Mouse (Mus musculus): ENCODE measurements around the gene Polr2a.

Gene Polr2a

DNA sequence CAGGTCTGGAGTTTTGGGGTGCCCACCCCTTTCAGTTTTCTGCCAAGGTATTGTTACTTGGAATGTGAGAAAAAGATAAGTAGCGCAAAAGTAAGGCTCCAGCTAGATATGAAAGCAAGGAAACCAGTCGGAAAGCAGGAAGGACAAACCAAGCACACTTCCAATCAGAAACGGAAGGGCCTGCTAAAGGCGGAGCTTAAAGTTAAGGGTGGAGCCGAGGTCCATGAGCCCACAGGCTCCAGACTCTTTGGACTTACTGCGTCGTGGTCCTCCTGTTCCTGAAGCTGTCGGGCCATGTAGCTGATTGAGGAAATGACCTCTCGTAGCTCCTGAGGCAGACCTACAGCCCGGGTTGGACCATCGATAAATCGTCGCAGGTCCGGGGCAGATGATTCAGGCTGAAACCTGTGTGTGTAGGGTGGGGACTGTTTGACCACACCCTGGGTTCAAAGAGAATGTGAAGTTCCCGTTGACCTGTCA is 26.4 kb upstream of the Polr2a start:
- no peak for ATAC-seq (ENCODE audit: low TSS enrichment)

- no peak for ATAC-seq (ENCODE audit: low TSS enrichment)
Observed at GRCm38 (mm10) chr11:69781828-69782227, 23.4 kb upstream of the Polr2a start.

DNA sequence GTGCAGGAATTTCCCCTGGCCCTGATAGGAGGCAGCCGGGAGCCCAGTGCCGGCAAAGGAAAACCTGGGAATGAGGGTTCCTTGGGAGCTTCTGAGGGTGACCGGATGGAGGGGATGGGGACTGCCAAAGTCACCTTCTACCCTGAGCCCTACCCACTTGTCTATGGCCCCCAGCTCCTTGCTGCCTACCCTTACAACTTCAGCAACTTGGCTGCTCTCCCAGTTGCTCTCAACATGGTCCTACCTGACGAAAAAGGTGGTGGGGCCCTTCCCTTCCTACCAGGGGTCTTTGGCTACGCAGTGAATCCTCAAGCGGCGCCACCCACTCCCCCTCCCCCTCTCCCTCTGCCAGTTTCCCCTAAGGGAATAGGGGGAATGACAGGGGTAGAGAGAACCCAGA is 20.5 kb upstream of the Polr2a start:
- ATAC-seq (ENCODE audit: low TSS enrichment), result no peak

- no peak for ATAC-seq (ENCODE audit: low TSS enrichment)
Observed at GRCm38 (mm10) chr11:69778258-69778982, 20.0 kb upstream of the Polr2a start.

- peak; percentile 22; the same call in 1 of the 2 replicates for ATAC-seq (ENCODE audit: low TSS enrichment)
Observed at GRCm38 (mm10) chr11:69777504-69778257, 19.2 kb upstream of the Polr2a start.

DNA sequence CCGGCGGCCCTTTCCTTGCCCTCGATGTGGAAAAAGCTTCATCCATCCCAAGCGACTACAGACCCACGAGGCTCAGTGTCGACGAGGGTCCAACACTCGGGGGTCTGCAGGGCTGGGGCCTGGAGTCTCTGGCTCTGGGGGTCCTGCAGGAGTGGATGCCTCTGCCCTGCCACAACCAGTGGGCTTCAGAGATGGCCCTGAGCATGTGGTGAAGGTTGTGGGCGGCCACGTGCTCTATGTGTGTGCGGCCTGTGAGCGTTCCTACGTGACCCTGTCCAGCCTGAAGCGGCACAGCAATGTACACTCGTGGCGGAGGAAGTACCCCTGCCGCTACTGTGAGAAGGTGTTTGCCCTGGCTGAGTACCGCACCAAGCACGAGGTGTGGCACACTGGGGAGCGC is 18.1 kb upstream of the Polr2a start:
- ATAC-seq (ENCODE audit: low TSS enrichment), result no peak

DNA sequence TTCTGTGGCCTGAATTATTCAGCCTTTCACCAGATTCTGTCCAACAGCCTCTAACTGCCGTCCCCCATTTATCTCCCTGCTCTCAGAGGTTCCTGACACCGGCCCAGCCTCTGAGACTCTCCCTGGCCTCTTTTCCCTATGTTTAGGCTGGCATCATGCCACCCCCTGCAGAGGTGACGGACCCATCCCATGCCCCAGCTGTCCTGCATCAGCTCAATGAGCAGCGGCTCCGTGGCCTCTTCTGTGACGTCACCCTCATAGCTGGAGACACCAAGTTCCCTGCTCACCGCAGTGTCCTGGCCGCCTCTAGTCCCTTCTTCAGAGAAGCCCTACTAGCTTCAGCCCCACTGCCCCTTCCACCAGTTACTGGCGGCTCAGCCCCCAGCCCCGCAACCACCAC is 17.3 kb upstream of the Polr2a start:
- no peak for ATAC-seq (ENCODE audit: low TSS enrichment)

GRCm38 (mm10) chr11:69774961-69775360 is 16.5 kb upstream of the Polr2a start:
- ATAC-seq (ENCODE audit: low TSS enrichment), result no peak

DNA sequence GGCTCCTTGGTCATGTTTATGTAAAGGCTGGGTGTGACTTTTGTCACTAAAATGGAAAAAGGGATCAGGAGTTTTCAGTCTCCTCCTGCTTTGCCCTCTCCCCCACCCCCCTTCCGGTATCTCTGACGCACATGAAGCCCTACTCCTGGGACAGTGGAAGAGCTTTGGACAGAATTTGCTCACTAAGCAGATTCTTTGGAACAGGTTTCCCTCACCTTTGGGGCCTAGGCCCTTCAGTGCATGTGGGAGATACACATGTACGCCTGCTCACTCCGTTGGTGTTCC is 9.1 kb upstream of the Polr2a start:
- ATAC-seq (ENCODE audit: low TSS enrichment), result 0 out of 2 replicates have a peak, but pooled peaks have one; percentile 10

- 0 out of 2 replicates have a peak, but pooled peaks have one; percentile 5 for ATAC-seq (ENCODE audit: low TSS enrichment)
Observed at GRCm38 (mm10) chr11:69766872-69767624, 8.6 kb upstream of the Polr2a start.

GRCm38 (mm10) chr11:69766126-69766609 is 7.7 kb upstream of the Polr2a start:
- ATAC-seq (ENCODE audit: low TSS enrichment), result peak; percentile 70

DNA sequence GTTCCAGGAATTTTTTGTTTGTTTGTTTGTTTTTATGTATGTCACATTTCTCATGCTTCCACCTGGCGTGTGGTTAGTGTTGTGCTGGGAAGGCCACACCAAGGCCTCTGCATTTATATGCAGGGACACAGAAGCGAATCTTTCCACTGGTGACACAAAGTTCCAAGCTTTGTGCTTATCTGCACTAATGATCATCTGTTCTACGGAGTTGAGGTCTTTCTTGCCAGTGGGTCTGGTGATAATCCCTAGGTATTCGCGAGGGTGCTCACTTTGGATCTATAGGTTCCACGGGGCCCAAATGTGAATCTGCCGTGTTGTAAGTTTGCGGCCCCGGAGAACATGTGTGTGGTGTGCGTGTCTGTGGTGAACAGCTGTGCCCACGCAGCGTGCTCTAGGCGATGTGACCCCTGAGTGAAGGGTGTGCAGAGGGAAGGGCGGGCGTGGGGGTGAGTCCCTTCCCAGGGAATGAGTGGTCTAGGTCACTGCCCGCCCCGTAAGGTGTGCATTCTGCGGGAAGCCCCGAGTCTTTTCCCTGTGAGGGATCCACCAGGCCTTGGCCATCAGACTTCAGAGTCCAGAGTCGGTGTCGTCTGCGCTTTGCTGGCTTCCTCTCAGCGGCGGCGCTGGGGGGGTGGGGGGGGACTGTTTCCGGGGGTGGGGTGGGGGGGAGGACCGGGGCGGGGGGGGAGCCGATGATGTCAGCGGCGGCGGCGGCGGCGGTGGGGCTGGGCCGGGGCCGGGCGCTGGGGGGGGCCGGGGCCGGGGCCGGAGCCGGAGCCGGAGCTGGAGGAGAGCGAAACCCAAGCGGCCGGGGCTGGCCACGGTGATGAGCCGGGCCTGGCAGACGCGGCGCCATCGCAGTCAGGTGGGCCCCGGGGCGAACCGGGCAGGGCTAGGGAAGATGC is 7.0 kb upstream of the Polr2a start, which contains the start of gene Zbtb4:
Gene Zbtb4 (plus strand): TSS at position 692 of the 905 bp plus-strand sequence.
- ATAC-seq (ENCODE audit: low TSS enrichment), result peak; percentile 32; the same call in 1 of the 2 replicates

- ATAC-seq (ENCODE audit: low TSS enrichment), result no peak
Observed at GRCm38 (mm10) chr11:69763551-69763950, 5.1 kb upstream of the Polr2a start.

- ATAC-seq (ENCODE audit: low TSS enrichment), result no peak
Observed at GRCm38 (mm10) chr11:69761868-69762267, 3.4 kb upstream of the Polr2a start, which contains the start of gene Slc35g3. Slc35g3 (minus strand) TSS chr11:69761968.

DNA sequence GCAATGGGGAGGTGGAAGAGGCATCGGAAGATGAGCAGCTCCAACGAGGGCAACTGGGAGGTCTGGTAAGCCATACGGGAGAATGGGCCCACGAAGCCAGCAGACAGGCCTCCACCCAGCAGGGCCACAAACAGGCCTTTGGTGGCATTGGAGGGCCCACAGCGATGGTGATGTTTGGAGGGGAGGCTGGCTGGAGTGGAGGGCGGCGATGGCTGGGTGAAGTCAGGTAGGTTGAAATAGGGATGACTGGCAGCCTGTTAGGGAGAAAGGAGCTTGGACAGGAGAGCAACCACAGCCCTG is 2.4 kb upstream of the Polr2a start:
- ATAC-seq (ENCODE audit: low TSS enrichment), result no peak

GRCm38 (mm10) chr11:69760160-69760900 is 1.9 kb upstream of the Polr2a start:
- no peak for ATAC-seq (ENCODE audit: low TSS enrichment)

DNA sequence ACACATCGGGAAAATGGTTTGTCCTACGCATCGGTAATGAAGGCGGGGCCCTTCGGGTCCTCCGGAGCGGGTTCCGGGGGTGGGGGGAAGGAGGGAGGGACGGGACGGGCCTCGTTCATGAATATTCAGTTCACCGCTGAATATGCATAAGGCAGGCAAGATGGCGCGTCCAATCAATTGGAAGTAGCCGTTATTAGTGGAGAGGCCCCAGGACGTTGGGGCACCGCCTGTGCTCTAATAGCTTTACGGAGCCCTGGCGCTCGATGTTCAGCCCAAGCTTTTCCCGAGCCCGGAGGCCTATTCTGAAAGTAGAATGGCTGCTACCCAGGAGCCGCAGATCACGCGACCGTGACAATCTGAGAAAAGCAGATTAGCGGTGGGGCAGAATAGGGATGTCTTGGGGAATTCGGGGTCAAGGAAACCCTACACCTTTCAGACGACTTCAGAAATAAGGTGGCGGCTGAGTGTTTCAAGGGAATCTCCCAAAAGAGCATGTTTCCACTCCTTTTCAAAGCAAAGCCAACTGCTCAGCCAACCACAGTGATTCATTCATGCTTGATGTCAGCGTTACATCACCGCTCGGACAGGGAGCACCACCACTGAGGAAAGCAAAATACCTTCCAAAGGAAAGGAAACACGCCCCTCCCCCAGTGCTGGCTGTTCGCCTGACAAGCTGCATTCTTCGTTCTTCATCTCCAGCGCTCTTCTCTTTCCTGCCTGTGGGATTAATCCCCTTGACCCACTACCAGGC is 709 bp upstream of the Polr2a start:
- peak; percentile 67 for ATAC-seq (ENCODE audit: low TSS enrichment)

DNA sequence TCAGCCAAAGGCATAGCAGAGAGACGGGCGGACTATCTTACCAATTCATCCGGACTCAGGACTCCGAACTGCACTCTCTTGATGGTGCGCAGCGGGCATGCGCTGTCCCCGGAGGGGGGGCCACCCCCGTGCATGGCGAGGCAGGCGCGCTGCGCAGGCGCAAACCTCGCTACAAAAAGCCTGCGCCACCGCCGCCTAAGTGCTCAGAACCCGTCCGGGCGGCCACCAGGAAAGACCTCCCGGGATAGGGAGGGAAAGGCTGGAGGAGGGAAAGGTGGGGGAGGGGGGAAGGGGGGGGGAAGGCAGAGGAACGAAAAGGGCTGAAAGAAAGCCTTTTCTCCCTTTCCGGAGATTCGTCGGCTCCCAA is 364 bp downstream of the Polr2a start:
- ATAC-seq (ENCODE audit: low TSS enrichment), result peak; percentile 73

GRCm38 (mm10) chr11:69757303-69758089 is 941 bp downstream of the Polr2a start:
- no peak for ATAC-seq (ENCODE audit: low TSS enrichment)
